In genomic region chr2:158047903-158048302, GRCm38 (mm10) we compare ENCODE assay signal across 8 mouse cellular contexts. TPM values are rescaled to one million over a fixed set of nuclear protein-coding genes. Genes with fewer than 3 reads are reported as not detected.
A peak's percentile ranks its signal among the peaks of the same experiment; 100 is the strongest.
DNase-seq lines count a peak whose midpoint lies in the region; ATAC-seq and TF ChIP-seq lines count a peak whose summit lies in the region.

No protein-coding gene starts in this region.

- H3K9me3 ChIP-seq in heart, embryonic 12.5 days (replicated peaks): no peaks in the 10 kb centered on the region

- 46% methylated on average over 3 of the region's 3 CpGs for WGBS in heart, embryonic 12.5 days
- 80% methylated on average over 3 of the region's 3 CpGs for WGBS in thymus, adult 2 months

- H3K4me1 ChIP-seq in heart, embryonic 12.5 days (replicated peaks): peaks cover 11% of the 10 kb centered on the region
- no peaks in the 10 kb centered on the region for H3K4me1 ChIP-seq in thymus, adult 2 months (replicated peaks; ENCODE audit: control insufficient read depth, insufficient read depth, low read length)

- no peaks in the 10 kb centered on the region for H3K27me3 ChIP-seq in heart, embryonic 12.5 days (replicated peaks)
- H3K27me3 ChIP-seq in C2C12 (ENCODE audit: control insufficient read depth, insufficient read depth, insufficient read length): no peaks in the 10 kb centered on the region
- H3K27me3 ChIP-seq in thymus, adult 2 months (ENCODE audit: control insufficient read depth, insufficient read depth, low read length): no peaks in the 10 kb centered on the region

- H3K79me3 ChIP-seq in C2C12 (ENCODE audit: low read depth): peaks cover 2% of the 10 kb centered on the region

- peak; percentile 57 for TF ChIP-seq CTCF in C2C12 (IDR thresholded peaks at IDR 0.05; ENCODE audit: control insufficient read depth, insufficient read depth, insufficient read length)
- TF ChIP-seq CTCF in thymus, adult 2 months (IDR thresholded peaks at IDR 0.05; ENCODE audit: borderline replicate concordance, control insufficient read depth, extremely low read depth, insufficient read depth, low read length, poor library complexity): peak; percentile 21; the same call in 1 of the 2 replicates

- no peak overlapping the region for H3K4me3 ChIP-seq in heart, embryonic 12.5 days
- no peak overlapping the region for H3K4me3 ChIP-seq in C2C12 (ENCODE audit: insufficient read depth, poor library complexity, severe bottlenecking)
- no peak overlapping the region for H3K4me3 ChIP-seq in thymus, adult 2 months (ENCODE audit: control insufficient read depth, insufficient read depth, low read length)

- H3K27ac ChIP-seq in heart, embryonic 12.5 days (ENCODE audit: poor library complexity, severe bottlenecking): no peak overlapping the region
- H3K27ac ChIP-seq in thymus, adult 2 months (ENCODE audit: control insufficient read depth, insufficient read depth, low read length): no peak overlapping the region

- ATAC-seq in heart, embryonic 12.5 days (ENCODE audit: insufficient number of reproducible peaks, low FRiP score): no peak

- H3K4me2 ChIP-seq in heart, embryonic 12.5 days: no peak overlapping the region

- peaks cover 72% of the 10 kb centered on the region for H3K36me3 ChIP-seq in heart, embryonic 12.5 days
- H3K36me3 ChIP-seq in C2C12 (ENCODE audit: control insufficient read depth, insufficient read depth): peaks cover 84% of the 10 kb centered on the region
- H3K36me3 ChIP-seq in thymus, adult 2 months (ENCODE audit: control insufficient read depth, insufficient read depth, low read length): peaks cover 61% of the 10 kb centered on the region

- TF ChIP-seq POLR2A in thymus, adult 2 months (IDR thresholded peaks at IDR 0.05; ENCODE audit: control insufficient read depth, extremely low read depth, insufficient read depth, low read length, poor library complexity): no peak

- H3K79me2 ChIP-seq in C2C12 (ENCODE audit: control insufficient read depth, insufficient read depth): no peaks in the 10 kb centered on the region

- peak; percentile 93 for DNase-seq in heart, adult 11 months
- peak; percentile 45 for DNase-seq in adrenal gland, postnatal 25 days
- DNase-seq in embryo, embryonic 9.5 days (ENCODE audit: extremely low spot score): peak; percentile 39
- DNase-seq in kidney, postnatal 25 days: peak; percentile 69 to 83
- peak; percentile 88 for DNase-seq in lung, postnatal 36 days
- DNase-seq in thymus, adult 2 months: peak; percentile 68

- no peak overlapping the region for H3ac ChIP-seq in C2C12 (ENCODE audit: control insufficient read depth, insufficient read length, low read depth)

- no peak overlapping the region for H3K9ac ChIP-seq in heart, embryonic 12.5 days

TF ChIP-seq in C2C12, 6 proteins besides CTCF, POLR2A, EP300 and RAD21:
- no peak for TF ChIP-seq MYOD1 (IDR thresholded peaks at IDR 0.05; ENCODE audit: control insufficient read depth, insufficient read length, low read depth)
- no peak for TF ChIP-seq CEBPB (IDR thresholded peaks at IDR 0.05; ENCODE audit: low read depth)
- TF ChIP-seq USF1 (IDR thresholded peaks at IDR 0.05; ENCODE audit: low read depth): no peak
- no peak for TF ChIP-seq FOSL1 (IDR thresholded peaks at IDR 0.05; ENCODE audit: insufficient read depth, low read length, poor library complexity, severe bottlenecking)
- no peak for TF ChIP-seq MYOG (IDR thresholded peaks at IDR 0.05; ENCODE audit: control insufficient read depth, extremely low read depth, insufficient read length)
- TF ChIP-seq MAX (IDR thresholded peaks at IDR 0.05): no peak

RNA-seq across cellular contexts. Expression of gene Rprd1b, which starts 19.6 kb away (rescaled TPM):
- polyA plus RNA-seq in heart, embryonic 12.5 days (2016; fragmentation: Nextera tagmentation; extraction: Ambion mirVana): 32.4 and 36.8 TPM in 2 replicates
- polyA plus RNA-seq in C2C12 (2012; fragmentation: generic; extraction: Trizol): 11.4 TPM
- total RNA-seq in adrenal gland, postnatal 25 days (2021): 31.0 and 32.6 TPM in 2 replicates
- 35.3 and 37.3 TPM in 2 replicates for polyA plus RNA-seq in thymus, adult 2 months (2012; rRNA removed)

RNA-seq across cellular contexts. Expression of gene Tti1, which starts 19.7 kb away (rescaled TPM):
- polyA plus RNA-seq in heart, embryonic 12.5 days (2016; fragmentation: Nextera tagmentation; extraction: Ambion mirVana): 28.1 and 30.3 TPM in 2 replicates
- polyA plus RNA-seq in C2C12 (2012; fragmentation: generic; extraction: Trizol): 12.5 TPM
- 20.2 and 26.3 TPM in 2 replicates for total RNA-seq in adrenal gland, postnatal 25 days (2021)
- 37.6 and 41.9 TPM in 2 replicates for polyA plus RNA-seq in thymus, adult 2 months (2012; rRNA removed)

Comparison
In these comparisons a context has a peak if more than half of its experiments do, and no peak if none do; other contexts are left out.
1. DNase-seq: peak in every context shown above with its lines; median percentile 93 in heart, adult 11 months; 88 in lung, postnatal 36 days; 76 in kidney, postnatal 25 days; 68 in thymus, adult 2 months; 45 in adrenal gland, postnatal 25 days; 39 in embryo, embryonic 9.5 days.